Mouse (Mus musculus) C2C12 (cell line): ENCODE measurements around the gene Tac2.

Source experiments
- CEBPB ChIP-seq: IDR thresholded peaks from one replicate; pipeline ENCODE4 v1.6.1; 2011; ENCODE audit warnings: low read depth, mild to moderate bottlenecking, control low read depth, moderate library complexity
- CTCF ChIP-seq: IDR thresholded peaks from one replicate; pipeline ENCODE4 v1.5.1; 2011; ENCODE audit not compliant: control insufficient read depth, insufficient read depth, insufficient read length
- FOSL1 ChIP-seq: IDR thresholded peaks from one replicate; pipeline ENCODE4 v1.8.0; 2011; ENCODE audit warnings: mild to moderate bottlenecking, low read length; ENCODE audit not compliant: poor library complexity, insufficient read depth, severe bottlenecking
- MAX ChIP-seq: IDR thresholded peaks from one replicate; pipeline ENCODE4 v1.6.1; 2011; ENCODE audit warnings: mild to moderate bottlenecking, control low read depth
- MYOD1 ChIP-seq: IDR thresholded peaks from one replicate; pipeline ENCODE4 v1.6.1; 2011; ENCODE audit warnings: low read depth; ENCODE audit not compliant: control insufficient read depth, insufficient read length
- MYOG ChIP-seq: IDR thresholded peaks from one replicate; pipeline ENCODE4 v1.6.1; 2011; ENCODE audit not compliant: control insufficient read depth, insufficient read length; ENCODE audit errors: extremely low read depth
- USF1 ChIP-seq: IDR thresholded peaks from one replicate; pipeline ENCODE4 v1.6.1; 2011; ENCODE audit warnings: low read depth, mild to moderate bottlenecking, control low read depth, moderate library complexity

GRCm38 (mm10) chr10:127728437-127728836, 4.2 kb downstream of the Tac2 start:
- TF ChIP-seq MYOG (no peak), MAX (no peak), CTCF (no peak), FOSL1 (no peak), MYOD1 (no peak), CEBPB (no peak), USF1 (no peak)
